Mouse (Mus musculus) forebrain, embryonic 11.5 days (tissue): ENCODE measurements around the gene Bcl9. TPM values are rescaled to one million over a fixed set of nuclear protein-coding genes. Genes with fewer than 3 reads are reported as not detected.

Source experiments
- ATAC-seq: fragments of 200-750 bp; cut with Nextera tagmentation; replicated peaks from 2 replicates; pipeline ENCODE4 v1.8.0; 2017; ENCODE audit warnings: moderate TSS enrichment; ENCODE audit not compliant: low FRiP score
- DNase-seq: peaks from one replicate; pipeline ENCODE4 v3.0.0-alpha.2; 2017; ENCODE audit warnings: low spot score
- H3K27ac ChIP-seq: fragments of 300-500 bp; sonication (generic); 2 replicates; pipeline ENCODE4 v1.5.1; 2014; ENCODE audit warnings: low read depth, low read length
- H3K27me3 ChIP-seq: fragments of 300-500 bp; sonication (generic); 2 replicates; pipeline ENCODE4 v1.6.1; 2014; ENCODE audit warnings: mild to moderate bottlenecking, low read length, mixed read lengths; ENCODE audit not compliant: control insufficient read depth, insufficient read depth
- H3K36me3 ChIP-seq: fragments of 300-500 bp; sonication (generic); 2 replicates; pipeline ENCODE4 v1.6.1; 2014; ENCODE audit warnings: mild to moderate bottlenecking, low read length, moderate library complexity, mixed read lengths; ENCODE audit not compliant: control insufficient read depth, insufficient read depth
- H3K4me1 ChIP-seq: fragments of 300-500 bp; sonication (generic); replicated peaks from 2 replicates; pipeline ENCODE4 v1.6.1; 2014; ENCODE audit warnings: low read length, mixed read lengths; ENCODE audit not compliant: control insufficient read depth, insufficient read depth
- H3K4me2 ChIP-seq: fragments of 300-500 bp; sonication (generic); 2 replicates; pipeline ENCODE4 v1.6.1; 2014; ENCODE audit warnings: low read depth, mild to moderate bottlenecking, low read length, moderate library complexity, mixed read lengths; ENCODE audit not compliant: severe bottlenecking
- H3K4me3 ChIP-seq: fragments of 300-500 bp; sonication (generic); 2 replicates; pipeline ENCODE4 v1.5.1; 2014; ENCODE audit warnings: low read depth, low read length
- H3K9ac ChIP-seq: fragments of 300-500 bp; sonication (generic); 2 replicates; pipeline ENCODE4 v1.6.1; 2014; ENCODE audit warnings: low read length
- H3K9me3 ChIP-seq: fragments of 300-500 bp; sonication (generic); 2 replicates; pipeline ENCODE4 v1.6.1; 2016; ENCODE audit warnings: low read length, mixed read lengths; ENCODE audit not compliant: control insufficient read depth
- WGBS: fragments of 180-500 bp; shearing (Covaris S2); extraction: QIAGEN DNeasy Blood & Tissue Kit; methylation state at CpG from one replicate; pipeline ENCODE4 v1.1.7; 2014; 5-methylcytosine and 5-hydroxymethylcytosine counted together
- polyA plus RNA-seq: library from polyadenylated mRNA; unstranded; fragments of >200 nt; fragmentation: Nextera tagmentation; extraction: Ambion mirVana; gene quantifications from 2 replicates; pipeline ENCODE4 v1.2.1, GENCODE M21; 2014

Gene Bcl9
- polyA plus RNA-seq, 1 experiment from 2014 or later = 81.8 TPM

DNA sequence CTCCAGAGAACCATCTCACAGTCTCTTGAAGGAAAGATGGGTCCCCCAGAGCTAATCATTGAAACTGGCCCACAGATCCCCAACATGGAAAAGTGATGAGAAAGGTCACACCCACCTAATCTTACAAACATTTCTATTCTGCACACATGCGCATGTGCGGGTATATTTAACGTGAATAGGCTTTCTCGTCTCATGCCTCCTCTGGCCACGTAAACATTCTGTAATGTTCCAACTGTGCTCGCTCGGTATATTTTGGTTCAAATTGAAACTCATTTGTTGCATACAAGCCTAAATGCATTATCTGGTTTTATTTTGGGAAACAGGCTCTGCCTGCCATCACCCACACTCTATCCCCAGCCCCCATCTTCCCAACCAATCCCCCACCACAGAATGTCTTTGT is 16.3 kb downstream of the Bcl9 start:
- Histone ChIP-seq H3K4me1 (no peaks in the 10 kb centered on the region), H3K36me3 (peaks cover 3% of the 10 kb centered on the region; the same call in 1 of the 2 replicates), H3K27me3 (no peaks in the 10 kb centered on the region), H3K9me3 (peaks cover 3% of the 10 kb centered on the region), H3K4me3 (no peak overlapping the region), H3K27ac (no peak overlapping the region), H3K4me2 (no peak overlapping the region), H3K9ac (no peak overlapping the region)
- no peak for DNase-seq
- 93% methylated on average over 7 of the region's 7 CpGs for WGBS
- ATAC-seq = no peak

DNA sequence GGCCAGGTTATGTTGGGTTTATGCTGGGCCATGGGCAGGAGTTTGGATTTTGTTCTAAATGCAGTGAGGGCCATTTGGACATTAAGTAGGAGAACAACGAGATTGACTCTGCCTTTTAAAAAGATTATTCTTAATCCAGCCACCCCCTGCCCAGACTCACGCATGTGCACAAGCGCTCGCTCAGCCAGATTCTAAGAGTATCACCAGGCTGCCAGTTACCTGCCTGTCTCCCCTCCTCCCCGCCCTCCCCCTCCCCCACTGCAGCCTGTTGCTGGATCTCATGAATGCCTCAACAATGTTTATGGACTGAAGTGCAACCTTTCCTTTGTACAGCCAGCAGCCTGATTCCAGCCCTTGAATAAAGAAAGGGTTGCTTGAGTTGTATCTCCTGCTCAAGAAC is 22.0 kb downstream of the Bcl9 start:
- no peaks in the 10 kb centered on the region for H3K9me3 ChIP-seq
- H3K9ac ChIP-seq = no peak overlapping the region
- H3K4me1 ChIP-seq = no peaks in the 10 kb centered on the region
- no peak overlapping the region for H3K27ac ChIP-seq
- H3K4me2 ChIP-seq = no peak overlapping the region
- no peaks in the 10 kb centered on the region for H3K36me3 ChIP-seq
- no peaks in the 10 kb centered on the region for H3K27me3 ChIP-seq
- no peak for ATAC-seq
- DNase-seq = no peak
- H3K4me3 ChIP-seq = no peak overlapping the region
- WGBS = 66% methylated on average over 5 of the region's 5 CpGs

DNA sequence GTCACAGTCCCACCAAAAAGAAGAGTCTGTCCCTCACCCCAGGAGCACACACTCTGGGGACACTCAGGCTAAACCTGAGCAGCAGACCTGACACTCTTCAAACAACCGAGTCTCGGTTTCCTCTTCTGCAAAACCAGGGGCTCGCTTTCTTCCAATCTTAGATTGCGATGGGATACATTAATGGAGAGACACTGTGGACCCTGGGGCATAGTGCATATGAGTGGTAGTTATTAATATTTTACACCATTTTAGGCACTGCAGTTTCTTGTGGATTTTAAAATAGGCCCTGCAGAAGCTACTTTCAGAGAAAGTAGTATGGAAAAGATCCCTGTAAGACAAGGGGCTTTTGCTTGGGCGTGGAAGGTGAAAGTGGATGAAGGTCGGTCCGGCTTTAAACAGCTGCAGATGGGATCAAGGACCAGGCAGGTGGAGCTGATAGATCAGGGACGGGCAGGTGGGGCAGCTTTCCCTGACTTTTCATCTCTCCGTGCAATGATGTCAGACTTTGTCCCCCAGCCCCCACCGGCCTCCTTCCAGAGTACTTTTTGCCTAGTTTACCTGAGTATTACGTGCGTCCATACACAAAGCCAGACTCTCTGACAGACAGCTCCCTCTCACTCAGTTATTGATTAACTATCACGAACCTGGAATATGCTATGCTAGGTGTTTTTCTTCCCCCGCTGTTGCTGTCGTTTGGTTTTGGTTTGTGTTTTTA is 23.0 kb downstream of the Bcl9 start:
- Histone ChIP-seq H3K9ac (no peak overlapping the region), H3K27me3 (no peaks in the 10 kb centered on the region), H3K4me2 (no peak overlapping the region), H3K4me1 (peaks cover 2% of the 10 kb centered on the region; the same call in 1 of the 2 replicates), H3K4me3 (no peak overlapping the region), H3K9me3 (no peaks in the 10 kb centered on the region), H3K27ac (no peak overlapping the region), H3K36me3 (no peaks in the 10 kb centered on the region)
- 93% methylated on average over 15 of the region's 15 CpGs for WGBS
- no peak for DNase-seq
- ATAC-seq = no peak

DNA sequence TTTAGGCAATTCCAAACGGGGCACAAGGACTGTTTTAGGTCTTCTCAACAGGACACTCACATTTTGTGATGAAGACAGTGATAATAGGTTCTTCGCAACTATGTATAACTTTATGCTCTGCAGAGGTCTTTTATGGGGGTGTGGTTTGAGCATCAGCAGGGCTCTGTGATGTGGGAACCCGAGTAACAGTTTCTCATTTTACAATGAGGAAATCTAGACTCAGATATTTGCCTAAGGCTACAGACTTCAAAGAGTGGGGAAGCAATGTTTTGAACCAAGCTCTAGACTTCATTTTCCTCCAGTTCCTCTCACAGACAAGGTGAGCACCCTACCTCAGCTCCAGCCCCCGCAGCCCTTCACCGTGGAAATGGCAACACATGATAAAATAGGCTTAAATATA is 23.8 kb downstream of the Bcl9 start:
- no peaks in the 10 kb centered on the region for H3K36me3 ChIP-seq
- WGBS = 90% methylated on average over 5 of the region's 5 CpGs
- H3K4me1 ChIP-seq = peaks cover 2% of the 10 kb centered on the region; the same call in 1 of the 2 replicates
- DNase-seq = no peak
- H3K27ac ChIP-seq = no peak overlapping the region
- no peak overlapping the region for H3K4me3 ChIP-seq
- H3K9ac ChIP-seq = no peak overlapping the region
- no peaks in the 10 kb centered on the region for H3K27me3 ChIP-seq
- H3K9me3 ChIP-seq = no peaks in the 10 kb centered on the region
- no peak overlapping the region for H3K4me2 ChIP-seq
- ATAC-seq = no peak

DNA sequence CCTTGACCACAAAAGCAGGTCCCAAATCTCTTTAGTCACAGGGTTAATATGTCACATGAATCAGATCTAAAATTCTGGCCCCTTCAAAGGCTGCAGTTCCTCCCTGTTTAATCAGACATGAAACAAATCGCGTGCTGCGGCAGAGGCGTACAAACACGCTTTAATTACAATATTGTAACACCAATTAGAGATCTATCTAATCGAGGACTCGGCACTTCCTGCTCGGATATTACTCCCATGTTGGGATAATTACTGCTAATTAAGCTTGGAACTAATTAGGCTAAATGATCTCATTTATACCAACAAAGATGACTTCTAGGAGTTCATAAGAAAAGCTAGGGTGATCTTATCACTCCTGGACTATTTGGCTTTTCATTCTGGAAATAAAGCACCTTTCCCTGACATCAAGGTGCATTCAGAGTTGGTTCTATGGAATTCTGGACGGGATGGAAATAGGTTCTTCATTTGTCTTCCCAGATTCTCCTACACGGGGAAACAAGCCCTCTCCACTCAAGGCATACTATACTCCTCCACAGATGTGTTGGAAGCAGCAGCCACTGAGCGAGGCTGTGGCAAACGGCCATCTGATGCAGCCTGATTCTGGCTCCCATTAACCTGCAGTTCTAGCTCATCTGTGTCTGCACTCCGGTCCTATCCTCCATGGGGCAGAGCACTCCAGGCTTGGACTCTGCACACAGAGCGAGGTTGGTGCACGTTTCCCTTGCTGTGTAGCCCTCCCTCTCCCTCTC is 31.9 kb downstream of the Bcl9 start:
- Histone ChIP-seq H3K27me3 (no peaks in the 10 kb centered on the region), H3K4me2 (no peak overlapping the region), H3K9ac (no peak overlapping the region), H3K4me3 (no peak overlapping the region), H3K4me1 (peaks cover 2% of the 10 kb centered on the region; the same call in 1 of the 2 replicates), H3K36me3 (no peaks in the 10 kb centered on the region; the same call in 1 of the 2 replicates), H3K9me3 (no peaks in the 10 kb centered on the region), H3K27ac (no peak overlapping the region)
- no peak for DNase-seq
- ATAC-seq = no peak
- 75% methylated on average over 15 of the region's 15 CpGs for WGBS

DNA sequence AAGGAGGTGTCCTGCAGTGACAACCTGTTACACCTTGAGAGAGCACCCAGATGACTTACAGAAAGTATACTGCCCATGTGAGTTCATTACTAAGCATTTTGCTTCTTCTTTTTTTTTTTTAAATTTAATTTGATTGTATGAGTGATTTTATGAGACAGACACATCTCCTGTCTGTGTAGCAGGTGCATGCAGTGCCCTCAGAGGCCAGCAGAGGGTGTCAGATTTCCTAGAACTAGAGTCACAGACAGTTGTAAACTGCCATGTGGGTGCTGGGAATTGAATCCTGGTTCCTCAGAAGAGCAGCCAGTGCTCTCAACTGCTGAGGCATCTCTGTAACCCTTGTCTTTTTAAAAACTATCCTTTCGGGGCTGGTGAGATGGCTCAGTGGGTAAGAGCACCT is 35.5 kb downstream of the Bcl9 start:
- Histone ChIP-seq H3K27ac (no peak overlapping the region), H3K27me3 (no peaks in the 10 kb centered on the region), H3K36me3 (no peaks in the 10 kb centered on the region; the same call in 1 of the 2 replicates), H3K4me2 (no peak overlapping the region), H3K9ac (no peak overlapping the region), H3K4me3 (no peak overlapping the region), H3K4me1 (no peaks in the 10 kb centered on the region), H3K9me3 (peaks cover 5% of the 10 kb centered on the region; the same call in 1 of the 2 replicates)
- ATAC-seq (no peak), DNase-seq (no peak)
- WGBS = 89% methylated on average over 1 of the region's 1 CpGs

DNA sequence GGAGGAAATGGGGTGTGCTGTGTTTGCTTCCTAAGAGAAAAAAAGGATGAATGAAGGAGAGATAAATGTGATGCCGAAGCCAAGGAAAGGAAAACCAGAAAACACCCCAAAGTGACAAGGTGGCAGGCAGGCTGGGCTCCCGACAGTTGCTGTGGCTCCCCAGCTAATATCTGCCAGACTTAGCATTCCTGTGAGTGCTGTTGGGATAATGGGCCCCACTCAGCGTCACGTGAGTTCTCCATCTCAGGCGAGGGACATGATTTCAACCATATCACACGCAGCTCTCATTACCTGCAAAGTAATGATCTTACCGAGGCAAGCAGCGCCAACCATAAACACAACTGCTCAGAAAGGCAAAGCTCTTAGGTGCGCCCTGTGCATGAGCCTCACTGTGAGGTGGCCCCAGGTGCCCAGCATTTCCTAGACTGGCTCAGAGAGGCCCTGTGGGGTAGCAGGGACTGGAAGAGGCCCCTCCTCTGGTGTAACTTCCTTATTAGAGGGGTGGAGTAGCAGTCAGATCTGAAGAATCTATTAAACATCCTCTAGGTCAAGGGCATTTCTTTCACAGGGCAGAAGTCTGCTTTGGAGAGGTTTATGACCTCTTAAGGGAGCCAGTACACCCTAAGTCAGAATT is 41.9 kb downstream of the Bcl9 start:
- Histone ChIP-seq H3K4me1 (peaks cover 26% of the 10 kb centered on the region), H3K9ac (0 out of 2 replicates have a peak overlapping the region, but pooled peaks have one; percentile 24), H3K9me3 (peaks cover 5% of the 10 kb centered on the region; the same call in 1 of the 2 replicates), H3K27ac (no peak overlapping the region), H3K4me2 (no peak overlapping the region), H3K36me3 (no peaks in the 10 kb centered on the region; the same call in 1 of the 2 replicates), H3K27me3 (no peaks in the 10 kb centered on the region), H3K4me3 (no peak overlapping the region)
- 33% methylated on average over 9 of the region's 9 CpGs for whole genome bisulfite sequencing
- DNase-seq = no peak
- ATAC-seq = no peak

DNA sequence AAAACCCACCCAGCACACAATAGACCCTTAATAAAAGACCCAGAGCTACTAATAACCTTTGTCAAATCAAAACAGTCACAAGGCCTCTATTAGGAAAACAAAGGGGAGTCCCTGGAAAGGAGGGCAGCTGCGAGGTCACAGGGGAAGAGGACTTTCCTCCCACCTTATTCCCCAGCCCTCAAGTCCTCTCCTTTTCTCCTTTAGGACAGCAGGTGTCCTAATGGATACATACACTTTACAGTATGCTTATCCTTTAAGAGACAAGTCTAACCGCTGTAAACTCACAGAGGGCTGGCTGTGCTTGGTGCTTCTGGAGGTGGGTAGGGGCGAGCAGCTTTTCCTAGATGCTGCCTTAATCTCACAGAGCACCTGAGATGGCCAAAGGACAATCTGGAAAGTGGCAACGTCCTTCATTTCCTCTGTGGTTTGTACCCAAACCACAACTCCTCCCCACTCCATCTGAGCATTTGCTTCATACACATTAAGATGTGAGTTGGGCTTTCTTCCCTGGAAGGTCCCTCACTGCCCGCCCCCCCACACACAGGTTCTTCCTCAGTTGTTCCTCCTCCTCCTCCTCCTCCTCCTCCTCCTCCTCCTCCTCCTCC is 42.8 kb downstream of the Bcl9 start:
- no peak overlapping the region for H3K4me2 ChIP-seq
- no peaks in the 10 kb centered on the region for H3K27me3 ChIP-seq
- 8% methylated on average over 4 of the region's 5 CpGs for WGBS
- H3K4me1 ChIP-seq = peaks cover 26% of the 10 kb centered on the region
- no peak for ATAC-seq
- no peak for DNase-seq
- peaks cover 5% of the 10 kb centered on the region; the same call in 1 of the 2 replicates for H3K9me3 ChIP-seq
- no peaks in the 10 kb centered on the region for H3K36me3 ChIP-seq
- no peak overlapping the region for H3K4me3 ChIP-seq
- H3K9ac ChIP-seq = no peak overlapping the region
- no peak overlapping the region for H3K27ac ChIP-seq
